Mouse (Mus musculus) embryonic stem cell, embryonic (primary cell): ENCODE measurements around the gene Atp6ap1l.
"Not testable (repeated sequence)": the region's sequence is repeated elsewhere in the genome, so short reads cannot be mapped to it uniquely, and the experiment has no call there.

ENCODE experiments used
- CTCF ChIA-PET, 4 experiments: fragments of 300-600 bp in 2 of 4; fragments of 350-600 bp in 2 of 4; sonication (Branson Sonifier 250); formaldehyde crosslinking; loops; one replicate each; lab custom pipeline; 2022; ENCODE audit warnings: inconsistent platforms in 2 of 4; lab: Charles Lee
- POLR2A ChIA-PET, 4 experiments: fragments of 300-600 bp in 2 of 4; fragments of 350-600 bp in 2 of 4; sonication (Branson Sonifier 250); formaldehyde crosslinking; loops; one replicate each; lab custom pipeline; 2022; ENCODE audit warnings: antibody characterized with exemption in 4 of 4, inconsistent platforms in 1 of 4; lab: Charles Lee

Atp6ap1l gene

GRCm38 (mm10) chr13:90905176-90905575 is at the start of gene Atp6ap1l:
TSS of gene Atp6ap1l (minus strand) at chr13:90905355.
- ChIA-PET CTCF (no interaction called here), POLR2A (interaction anchor here in 2 of 4 experiments (0.6 to 5.8 kb wide), 3 partner anchors 18 to 969 kb away, joined by 3 to 30 read pairs (median 3); partner anchors contain the start of gene Rps23 (in 2 of the 2))

GRCm38 (mm10) chr13:90939600-90939999 is 34.4 kb upstream of the Atp6ap1l start:
- POLR2A ChIA-PET = interaction anchor here in 2 of 4 experiments (1.5 to 9.5 kb wide), 3 partner anchors 9 to 14 kb away, joined by 3 to 68 read pairs (median 5); partner anchors contain the start of gene Rps23 (in 1 of the 2)
- CTCF ChIA-PET = no interaction called here

GRCm38 (mm10) chr13:90939192-90939591 is 34.0 kb upstream of the Atp6ap1l start:
- POLR2A ChIA-PET = interaction anchor here in 2 of 4 experiments (0.7 to 9.5 kb wide), 5 partner anchors 9 to 642 kb away, joined by 3 to 68 read pairs (median 3); partner anchors contain the start of gene Rps23 (in 1 of the 2)
- CTCF ChIA-PET = no interaction called here

- POLR2A ChIA-PET = interaction anchor here in 2 of 4 experiments (1.4 to 9.5 kb wide), 2 partner anchors 10 kb away, joined by 8 to 68 read pairs; partner anchors contain the start of gene Rps23 (in 1 of the 2)
Observed at GRCm38 (mm10) chr13:90935852-90936251, 30.7 kb upstream of the Atp6ap1l start.

GRCm38 (mm10) chr13:90933256-90933655 is 28.1 kb upstream of the Atp6ap1l start:
- CTCF ChIA-PET = interaction anchor here in 2 of 4 experiments (0.7 to 0.8 kb wide), 3 partner anchors 17 to 1381 kb away, joined by 3 to 4 read pairs (median 4); no protein-coding TSS in a partner anchor
- POLR2A ChIA-PET = interaction anchor here (0.5 to 9.5 kb wide), 5 partner anchors 8 to 293 kb away, joined by 3 to 68 read pairs (median 5); partner anchors contain the start of gene Rps23 (in 1 of the 4)

More at GRCm38 (mm10) chr13:90935852-90936251, 30.7 kb upstream of the Atp6ap1l start:
- CTCF ChIA-PET = no interaction called here

GRCm38 (mm10) chr13:90929847-90930246 is 24.7 kb upstream of the Atp6ap1l start:
- ChIA-PET POLR2A (interaction anchor here in 1 of 4 experiments (1.1 kb wide), 1 partner anchor 441 kb away, joined by 3 read pairs; no protein-coding TSS in a partner anchor), CTCF (no interaction called here)

GRCm38 (mm10) chr13:90928266-90928665 is 23.1 kb upstream of the Atp6ap1l start:
- CTCF ChIA-PET = not testable (repeated sequence)
- POLR2A ChIA-PET = interaction anchor here in 1 of 4 experiments (0.7 to 5.5 kb wide), 3 partner anchors 9 to 733 kb away, joined by 3 to 68 read pairs (median 42); partner anchors contain the start of gene Atg10

GRCm38 (mm10) chr13:90926938-90927633 is 21.9 kb upstream of the Atp6ap1l start:
- CTCF ChIA-PET = no interaction called here
- POLR2A ChIA-PET = interaction anchor here in 2 of 4 experiments (0.6 to 5.5 kb wide), 7 partner anchors 10 to 830 kb away, joined by 3 to 68 read pairs (median 5); partner anchors contain the start of gene Atg10 (in 1 of the 2)

- ChIA-PET CTCF (no interaction called here), POLR2A (interaction anchor here (0.6 to 5.5 kb wide), 34 partner anchors 9 to 1428 kb away, joined by 3 to 71 read pairs (median 4); partner anchors contain the start of genes Atg10 (in 2 of the 4), Atp6ap1l (in 1 of the 4), Dhfr (in 1 of the 4) and Msh3 (in 1 of the 4))
Observed at GRCm38 (mm10) chr13:90926125-90926765, 21.1 kb upstream of the Atp6ap1l start.

- POLR2A ChIA-PET = interaction anchor here (0.6 to 5.5 kb wide), 43 partner anchors 8 to 1685 kb away, joined by 3 to 71 read pairs (median 4); partner anchors contain the start of genes Atg10 (in 2 of the 4), Atp6ap1l (in 1 of the 4), Dhfr (in 1 of the 4) and Msh3 (in 1 of the 4)
- CTCF ChIA-PET = no interaction called here
Observed at GRCm38 (mm10) chr13:90925191-90925590, 20.0 kb upstream of the Atp6ap1l start.

GRCm38 (mm10) chr13:90924072-90924471 is 18.9 kb upstream of the Atp6ap1l start:
- CTCF ChIA-PET = no interaction called here
- POLR2A ChIA-PET = interaction anchor here (0.8 to 5.5 kb wide), 29 partner anchors 10 to 1686 kb away, joined by 3 to 71 read pairs (median 3); partner anchors contain the start of genes Atg10 (in 1 of the 4), Atp6ap1l (in 1 of the 4), Dhfr (in 1 of the 4) and Msh3 (in 1 of the 4)

- ChIA-PET CTCF (interaction anchor here in 1 of 4 experiments (0.5 kb wide), 1 partner anchor 39 kb away, joined by 11 read pairs; no protein-coding TSS in a partner anchor), POLR2A (interaction anchor here (0.5 to 5.5 kb wide), 37 partner anchors 9 to 1687 kb away, joined by 3 to 71 read pairs (median 3); partner anchors contain the start of genes Atp6ap1l (in 2 of the 4), Atg10 (in 1 of the 4), Dhfr (in 1 of the 4) and Msh3 (in 1 of the 4))
Observed at GRCm38 (mm10) chr13:90923617-90924016, 18.5 kb upstream of the Atp6ap1l start.

- CTCF ChIA-PET = interaction anchor here in 1 of 4 experiments (0.5 kb wide), 1 partner anchor 38 kb away, joined by 11 read pairs; no protein-coding TSS in a partner anchor
- POLR2A ChIA-PET = interaction anchor here (0.5 to 5.5 kb wide), 32 partner anchors 8 to 1432 kb away, joined by 3 to 71 read pairs (median 4); partner anchors contain the start of genes Atp6ap1l (in 2 of the 4), Atg10 (in 1 of the 4), Dhfr (in 1 of the 4) and Msh3 (in 1 of the 4)
Observed at GRCm38 (mm10) chr13:90922751-90923612, 17.8 kb upstream of the Atp6ap1l start, which contains the start of gene Rps23. TSS of gene Rps23 (plus strand) at chr13:90922958.

GRCm38 (mm10) chr13:90914721-90915120 is 9.6 kb upstream of the Atp6ap1l start:
- CTCF ChIA-PET = no interaction called here
- POLR2A ChIA-PET = interaction anchor here in 3 of 4 experiments (1.1 to 4.9 kb wide), 5 partner anchors 9 to 308 kb away, joined by 4 to 71 read pairs (median 8); partner anchors contain the start of gene Rps23 (in 2 of the 3)

- POLR2A ChIA-PET = interaction anchor here (0.6 to 4.9 kb wide), 11 partner anchors 8 to 309 kb away, joined by 3 to 71 read pairs (median 5); partner anchors contain the start of gene Rps23 (in 2 of the 4)
- CTCF ChIA-PET = interaction anchor here in 1 of 4 experiments (0.5 kb wide), 1 partner anchor 569 kb away, joined by 3 read pairs; no protein-coding TSS in a partner anchor
Observed at GRCm38 (mm10) chr13:90913675-90914192, 8.6 kb upstream of the Atp6ap1l start.
